Mouse (Mus musculus) olfactory bulb, adult 2 months (tissue): Measurements from ENCODE around the gene Olfr1423.

ENCODE experiments used
- CTCF ChIP-seq: fragments of 200-500 bp; IDR thresholded peaks from 2 replicates; pipeline ENCODE4 v1.5.1; 2012; ENCODE audit warnings: low read depth, mild to moderate bottlenecking, low read length, moderate library complexity; ENCODE audit not compliant: insufficient read depth
- POLR2A ChIP-seq: fragments of 200-500 bp; IDR thresholded peaks from 2 replicates; pipeline ENCODE4 v1.6.1; 2012; ENCODE audit warnings: mild to moderate bottlenecking, low read depth, low read length, moderate library complexity; ENCODE audit not compliant: insufficient read depth

DNA sequence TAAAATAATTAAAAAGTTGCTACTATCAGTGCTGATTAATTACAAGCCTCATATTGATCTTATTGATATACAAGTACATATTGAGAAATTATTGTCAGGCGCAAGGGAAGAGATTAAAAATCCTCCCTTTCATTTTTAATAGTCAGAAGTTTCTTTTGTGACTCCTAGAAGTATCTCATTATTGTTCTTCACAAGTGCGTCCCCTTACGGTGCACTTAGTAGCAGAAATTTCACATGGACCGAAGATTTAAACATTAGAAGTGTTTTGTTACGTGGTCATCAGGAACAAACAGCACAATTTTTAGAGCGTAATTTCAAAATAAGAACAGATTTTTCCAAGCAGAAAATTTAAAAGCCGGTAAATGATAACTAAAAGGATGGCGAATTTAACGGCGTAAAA, 28.5 kb downstream of the Olfr1423 start:
- no peak for TF ChIP-seq CTCF
- TF ChIP-seq POLR2A: no peak
